Mouse (Mus musculus) ES-Bruce4 (cell line): ENCODE data around the gene Hoxb1.

Source experiments
- CTCF ChIP-seq: IDR thresholded peaks from one replicate; pipeline ENCODE4 v1.8.1; 2011; ENCODE audit warnings: low read depth, low read length
- POLR2A ChIP-seq: IDR thresholded peaks from one replicate; pipeline ENCODE4 v1.8.1; 2011; ENCODE audit warnings: low read length; ENCODE audit not compliant: insufficient read depth

DNA sequence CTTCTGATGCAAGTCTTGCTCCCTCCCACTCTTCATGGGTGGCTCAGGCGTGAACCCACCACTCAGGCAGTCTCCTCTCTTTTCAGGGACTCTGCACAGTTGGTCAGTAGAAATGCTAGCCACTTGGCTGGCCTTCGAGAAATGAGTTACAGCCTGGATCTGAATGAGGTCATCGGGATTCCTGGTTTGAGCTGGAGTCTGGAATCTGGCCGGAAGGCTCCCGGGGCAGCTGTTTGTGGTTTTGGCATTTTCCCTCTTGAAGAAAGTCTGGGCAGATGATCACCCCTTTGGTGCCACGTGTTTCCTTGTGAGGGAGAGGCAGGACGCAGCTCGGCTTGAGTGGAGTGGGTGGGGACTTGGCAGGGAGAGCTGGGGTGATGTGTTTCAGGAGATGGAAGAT lies 48.0 kb downstream of the Hoxb1 start:
- TF ChIP-seq CTCF, result no peak
- no peak for TF ChIP-seq POLR2A
